Mouse (Mus musculus): ENCODE measurements around the gene Msh3.

Gene Msh3

GRCm38 (mm10) chr13:92330621-92331020 is 24.2 kb downstream of the Msh3 start:
- DNase-seq (ENCODE audit: low spot score in 2 of 2): no peak

- DNase-seq (ENCODE audit: low spot score in 2 of 2): no peak
Measured at GRCm38 (mm10) chr13:92328000-92328399, 26.8 kb downstream of the Msh3 start.

- DNase-seq (ENCODE audit: low spot score in 2 of 2): no peak
Measured at GRCm38 (mm10) chr13:92326030-92326429, 28.8 kb downstream of the Msh3 start.

GRCm38 (mm10) chr13:92320770-92321169 is 34.0 kb downstream of the Msh3 start:
- DNase-seq (ENCODE audit: low spot score in 2 of 2): no peak

GRCm38 (mm10) chr13:92314613-92315012 is 40.2 kb downstream of the Msh3 start:
- no peak for DNase-seq (ENCODE audit: low spot score in 2 of 2)

- no peak for DNase-seq (ENCODE audit: low spot score in 2 of 2)
Measured at GRCm38 (mm10) chr13:92305680-92306079, 49.1 kb downstream of the Msh3 start, which contains the start of gene Gm20379. Gene Gm20379, plus strand, starts transcription at chr13:92305980.

- DNase-seq (ENCODE audit: low spot score in 2 of 2): no peak
Measured at GRCm38 (mm10) chr13:92304291-92304690, 50.5 kb downstream of the Msh3 start.

- no peak for DNase-seq (ENCODE audit: low spot score in 2 of 2)
Measured at GRCm38 (mm10) chr13:92303062-92303948, 51.5 kb downstream of the Msh3 start.

- DNase-seq (ENCODE audit: low spot score in 2 of 2): no peak
Measured at GRCm38 (mm10) chr13:92302466-92302865, 52.3 kb downstream of the Msh3 start.

- no peak for DNase-seq (ENCODE audit: low spot score in 2 of 2)
Measured at GRCm38 (mm10) chr13:92301754-92302153, 53.0 kb downstream of the Msh3 start.

- DNase-seq (ENCODE audit: low spot score in 2 of 2): no peak
Measured at GRCm38 (mm10) chr13:92299522-92299921, 55.3 kb downstream of the Msh3 start.

GRCm38 (mm10) chr13:92297021-92297420 is 57.8 kb downstream of the Msh3 start:
- DNase-seq (ENCODE audit: low spot score in 2 of 2): no peak

GRCm38 (mm10) chr13:92296490-92296889 is 58.3 kb downstream of the Msh3 start:
- no peak for DNase-seq (ENCODE audit: low spot score in 2 of 2)

GRCm38 (mm10) chr13:92293883-92294282 is 60.9 kb downstream of the Msh3 start:
- no peak for DNase-seq (ENCODE audit: low spot score in 2 of 2)

- no peak for DNase-seq (ENCODE audit: low spot score in 2 of 2)
Measured at GRCm38 (mm10) chr13:92291605-92292004, 63.2 kb downstream of the Msh3 start.

GRCm38 (mm10) chr13:92277027-92277426 is 77.8 kb downstream of the Msh3 start:
- DNase-seq (ENCODE audit: low spot score in 2 of 2): no peak

GRCm38 (mm10) chr13:92275292-92275691 is 79.5 kb downstream of the Msh3 start:
- no peak for DNase-seq (ENCODE audit: low spot score in 2 of 2)

- peak; percentile 49 to 72 for DNase-seq (ENCODE audit: low spot score in 2 of 2)
Measured at GRCm38 (mm10) chr13:92274274-92275198, 80.3 kb downstream of the Msh3 start.

- DNase-seq (ENCODE audit: low spot score in 2 of 2): no peak
Measured at GRCm38 (mm10) chr13:92267076-92267475, 87.7 kb downstream of the Msh3 start.

GRCm38 (mm10) chr13:92263566-92263965 is 91.2 kb downstream of the Msh3 start:
- no peak for DNase-seq (ENCODE audit: low spot score in 2 of 2)

GRCm38 (mm10) chr13:92261329-92261728 is 93.5 kb downstream of the Msh3 start:
- no peak for DNase-seq (ENCODE audit: low spot score in 2 of 2)

- DNase-seq (ENCODE audit: low spot score in 2 of 2): no peak
Measured at GRCm38 (mm10) chr13:92255480-92255879, 99.3 kb downstream of the Msh3 start.
